Mouse (Mus musculus) thymus, adult 2 months (tissue): ENCODE data around the gene Ston2. TPM values are rescaled to one million over a fixed set of nuclear protein-coding genes. Genes with fewer than 3 reads are reported as not detected.

Experiments used
- DNase-seq: peaks from one replicate; pipeline ENCODE4 v3.0.0; 2021
- H3K27ac ChIP-seq: fragments of 200-500 bp; 2 replicates; pipeline ENCODE4 v1.5.1; 2012; ENCODE audit warnings: low read length, control low read depth; ENCODE audit not compliant: control insufficient read depth, insufficient read depth
- H3K27me3 ChIP-seq: fragments of 200-500 bp; 2 replicates; pipeline ENCODE4 v1.6.1; 2012; ENCODE audit warnings: mild to moderate bottlenecking, low read length, moderate library complexity, mixed read lengths; ENCODE audit not compliant: control insufficient read depth, insufficient read depth
- H3K36me3 ChIP-seq: fragments of 200-500 bp; 2 replicates; pipeline ENCODE4 v1.6.1; 2012; ENCODE audit warnings: mild to moderate bottlenecking, low read length, moderate library complexity; ENCODE audit not compliant: control insufficient read depth, insufficient read depth
- H3K4me1 ChIP-seq: fragments of 200-500 bp; replicated peaks from 2 replicates; pipeline ENCODE4 v1.6.1; 2012; ENCODE audit warnings: low read length; ENCODE audit not compliant: control insufficient read depth, insufficient read depth
- H3K4me3 ChIP-seq: fragments of 200-500 bp; 2 replicates; pipeline ENCODE4 v1.5.1; 2012; ENCODE audit warnings: mild to moderate bottlenecking, low read length, control low read depth, moderate library complexity; ENCODE audit not compliant: control insufficient read depth, insufficient read depth
- CTCF ChIP-seq: fragments of 200-500 bp; IDR thresholded peaks from 2 replicates; pipeline ENCODE4 v1.5.1; 2012; ENCODE audit warnings: mild to moderate bottlenecking, control low read depth, low read length, moderate library complexity, borderline replicate concordance; ENCODE audit not compliant: control insufficient read depth, poor library complexity, insufficient read depth; ENCODE audit errors: extremely low read depth
- POLR2A ChIP-seq: fragments of 200-500 bp; IDR thresholded peaks from 2 replicates; pipeline ENCODE4 v1.6.1; 2012; ENCODE audit warnings: mild to moderate bottlenecking, low read length, control low read depth, moderate library complexity; ENCODE audit not compliant: control insufficient read depth, poor library complexity, insufficient read depth; ENCODE audit errors: extremely low read depth
- WGBS: fragments of 180-500 bp; shearing (Covaris S2); methylation state at CpG from one replicate; pipeline ENCODE4 v1.1.7; 2018; 5-methylcytosine and 5-hydroxymethylcytosine counted together
- polyA plus RNA-seq: library from polyadenylated mRNA; depleted of rRNA; stranded (reverse); fragments of >200 nt; gene quantifications from 2 replicates; pipeline ENCODE4 v1.2.3, GENCODE M21; 2012

The Ston2 gene
- polyA plus RNA-seq, 1 experiment, result 17.5 TPM

DNA sequence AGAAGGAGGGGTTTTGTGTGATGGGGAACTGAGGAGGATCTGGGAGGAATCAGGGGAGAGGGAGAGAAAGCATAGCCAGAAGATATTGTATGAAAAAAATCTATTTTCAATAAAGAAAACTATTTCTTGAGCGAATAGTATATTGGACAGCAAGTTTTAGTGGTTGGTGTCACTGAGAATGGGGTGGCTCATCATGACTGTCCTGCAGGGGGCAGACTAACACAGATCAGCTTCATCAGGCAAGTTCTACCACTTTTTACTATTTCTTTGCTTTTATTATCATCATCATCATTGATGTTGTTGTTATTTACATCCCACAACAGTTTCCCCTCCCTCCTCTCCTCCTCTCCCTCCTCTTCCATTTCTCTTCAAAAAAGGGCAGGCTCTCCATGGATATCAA, 163.2 kb downstream of the Ston2 start:
- Histone ChIP-seq H3K27ac (no peak overlapping the region), H3K4me3 (no peak overlapping the region), H3K36me3 (no peaks in the 10 kb centered on the region), H3K27me3 (no peaks in the 10 kb centered on the region), H3K4me1 (no peaks in the 10 kb centered on the region)
- 74% methylated on average over 1 of the region's 1 CpGs for WGBS
- TF ChIP-seq CTCF (no peak), POLR2A (no peak)
- peak; percentile 35 for DNase-seq

DNA sequence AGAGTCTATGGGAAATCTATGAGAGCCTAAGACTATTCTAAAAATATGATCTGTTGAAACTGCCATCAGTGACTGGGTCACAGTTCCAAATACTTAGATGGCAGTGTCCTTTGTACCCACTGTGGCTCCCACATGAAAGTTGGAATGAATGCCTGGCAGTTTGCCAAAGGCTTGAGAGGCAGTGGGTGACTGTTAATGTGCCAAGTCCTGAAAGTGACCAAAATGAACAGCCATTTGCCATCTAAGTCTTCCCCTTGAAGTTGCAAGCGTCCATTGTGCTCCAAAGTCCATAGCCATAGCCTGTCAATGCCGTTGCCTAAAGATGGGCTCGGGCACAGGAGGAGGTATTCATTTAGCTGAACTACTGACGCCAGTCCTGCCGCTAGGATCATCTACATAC, 178.8 kb downstream of the Ston2 start:
- TF ChIP-seq POLR2A, result no peak
- TF ChIP-seq CTCF, result no peak
- Histone ChIP-seq H3K36me3 (no peaks in the 10 kb centered on the region), H3K27me3 (no peaks in the 10 kb centered on the region), H3K4me3 (no peak overlapping the region), H3K27ac (no peak overlapping the region), H3K4me1 (no peaks in the 10 kb centered on the region)
- WGBS, result 97% methylated on average over 5 of the region's 5 CpGs
- DNase-seq, result no peak

DNA sequence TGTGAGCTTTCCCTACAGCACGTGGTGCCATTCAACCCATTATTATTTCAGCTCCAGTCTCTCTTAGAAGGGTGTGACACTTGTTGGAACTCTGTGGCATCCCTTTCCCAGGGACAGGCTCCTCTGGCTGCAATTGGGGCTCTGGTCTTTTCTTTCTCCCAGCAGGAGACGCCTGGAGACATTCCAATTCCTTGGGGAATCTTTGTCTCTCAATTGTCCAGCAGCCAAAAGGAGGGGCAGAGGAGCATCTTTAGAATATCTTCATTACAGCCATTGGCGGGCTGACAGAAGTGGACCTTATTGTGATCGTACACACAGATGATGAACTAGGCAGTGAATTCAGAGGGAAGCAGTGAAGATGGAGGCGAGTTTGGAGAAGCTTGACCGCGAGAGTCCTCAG, 180.5 kb downstream of the Ston2 start:
- Histone ChIP-seq H3K27ac (no peak overlapping the region), H3K4me3 (no peak overlapping the region), H3K36me3 (no peaks in the 10 kb centered on the region), H3K4me1 (no peaks in the 10 kb centered on the region), H3K27me3 (no peaks in the 10 kb centered on the region)
- no peak for DNase-seq
- TF ChIP-seq POLR2A, result no peak
- no peak for TF ChIP-seq CTCF
- WGBS, result 83% methylated on average over 7 of the region's 7 CpGs

DNA sequence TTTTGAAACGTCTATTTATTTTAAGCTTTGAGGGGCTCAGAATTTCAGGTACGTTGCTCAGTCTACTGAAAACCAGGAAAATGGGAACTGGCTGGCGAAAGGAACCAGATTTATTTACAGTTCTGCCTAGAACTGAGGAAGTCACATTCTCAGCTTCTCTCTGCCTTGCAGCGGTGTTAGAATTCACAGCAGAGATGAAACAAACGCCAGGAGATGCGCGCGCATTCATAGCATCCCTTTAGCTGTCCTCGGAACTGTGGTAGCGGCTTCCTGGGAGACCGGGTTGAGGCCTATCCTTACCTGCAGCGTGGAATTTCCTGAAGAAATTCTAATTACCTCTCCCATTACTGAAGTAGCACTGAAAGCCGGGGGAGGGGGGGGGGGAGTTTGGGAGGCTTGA, 181.5 kb downstream of the Ston2 start:
- 87% methylated on average over 13 of the region's 13 CpGs for WGBS
- DNase-seq, result no peak
- H3K4me3 ChIP-seq, result no peak overlapping the region
- no peaks in the 10 kb centered on the region for H3K36me3 ChIP-seq
- H3K27me3 ChIP-seq, result no peaks in the 10 kb centered on the region
- no peak overlapping the region for H3K27ac ChIP-seq
- no peak for TF ChIP-seq CTCF
- no peaks in the 10 kb centered on the region for H3K4me1 ChIP-seq

DNA sequence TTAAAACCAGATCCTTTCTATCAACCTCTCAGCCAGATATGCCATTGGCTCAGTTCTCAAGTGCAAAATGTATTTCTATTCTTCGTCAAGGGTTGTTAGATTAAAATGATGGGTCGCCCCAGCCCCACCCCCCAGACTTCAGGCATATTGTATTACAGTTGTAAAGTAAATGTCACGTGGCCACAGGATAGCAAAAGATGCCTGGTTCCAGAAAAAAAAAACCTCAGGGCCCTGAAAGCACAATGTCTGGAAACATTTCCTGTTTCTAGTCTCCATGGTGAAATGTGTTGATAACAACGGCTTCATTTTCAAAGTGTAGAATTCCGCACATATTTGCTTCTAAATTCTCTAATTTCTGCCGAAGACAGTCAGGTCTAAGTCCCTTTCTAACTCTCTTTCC, 183.6 kb downstream of the Ston2 start:
- Histone ChIP-seq H3K36me3 (no peaks in the 10 kb centered on the region), H3K27ac (no peak overlapping the region), H3K4me3 (no peak overlapping the region), H3K27me3 (no peaks in the 10 kb centered on the region), H3K4me1 (no peaks in the 10 kb centered on the region)
- DNase-seq, result no peak
- WGBS, result 59% methylated on average over 6 of the region's 6 CpGs
- no peak for TF ChIP-seq POLR2A
- no peak for TF ChIP-seq CTCF

DNA sequence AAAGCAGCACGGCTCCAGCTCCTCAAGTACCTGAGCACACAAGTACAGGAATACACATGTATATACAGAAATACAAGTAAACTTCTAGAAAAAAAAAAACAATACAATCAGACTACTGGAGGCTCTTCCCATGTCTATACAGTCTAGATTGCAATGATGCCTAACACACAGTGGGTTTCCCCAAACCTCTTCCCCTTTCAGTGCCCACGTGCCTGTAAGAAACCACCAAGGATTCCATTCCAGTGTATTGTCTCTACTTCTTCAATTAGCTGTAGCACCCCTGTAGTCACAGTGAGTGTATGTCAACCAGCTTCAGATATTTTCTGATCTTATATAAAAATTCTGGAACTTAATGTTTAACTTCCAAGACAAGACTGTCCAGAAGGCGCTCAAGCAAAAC, 196.1 kb downstream of the Ston2 start:
- DNase-seq, result no peak
- Histone ChIP-seq H3K4me3 (no peak overlapping the region), H3K4me1 (peaks cover 2% of the 10 kb centered on the region), H3K27ac (no peak overlapping the region), H3K27me3 (no peaks in the 10 kb centered on the region), H3K36me3 (no peaks in the 10 kb centered on the region)
- 71% methylated on average over 3 of the region's 3 CpGs for WGBS
- no peak for TF ChIP-seq CTCF
- no peak for TF ChIP-seq POLR2A

DNA sequence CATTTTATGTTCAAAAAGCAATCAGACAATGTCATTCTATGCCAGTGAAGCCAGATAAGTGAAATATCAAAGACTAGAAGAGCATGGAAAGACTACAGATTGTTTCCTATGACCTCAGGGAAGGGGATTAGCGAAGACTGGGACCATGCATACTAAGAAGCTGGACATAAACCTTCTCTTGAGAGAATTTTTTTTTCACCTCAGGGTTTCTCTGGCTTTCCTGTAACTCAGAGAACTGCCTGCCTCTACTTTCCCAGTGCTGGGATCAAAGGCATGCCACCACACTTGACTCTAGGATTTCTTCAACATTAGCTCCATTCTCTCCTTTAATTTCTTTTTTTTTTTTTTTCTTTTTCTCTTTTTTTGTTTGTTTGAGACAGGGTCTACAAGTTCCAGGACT, 197.0 kb downstream of the Ston2 start:
- 100% methylated on average over 1 of the region's 1 CpGs for WGBS
- Histone ChIP-seq H3K27ac (no peak overlapping the region), H3K4me3 (no peak overlapping the region), H3K4me1 (peaks cover 2% of the 10 kb centered on the region), H3K27me3 (no peaks in the 10 kb centered on the region), H3K36me3 (no peaks in the 10 kb centered on the region)
- no peak for TF ChIP-seq POLR2A
- no peak for TF ChIP-seq CTCF
- no peak for DNase-seq
